Mouse (Mus musculus): Measurements from ENCODE around the gene Gm10718. TPM values are rescaled to one million over a fixed set of nuclear protein-coding genes. Genes with fewer than 3 reads are reported as not detected.
"Not testable (repeated sequence)": the region's sequence is repeated elsewhere in the genome, so short reads cannot be mapped to it uniquely, and the experiment has no call there.

The Gm10718 gene
- polyA plus RNA-seq, 1 experiment from 2014 or later = 0.43 TPM

DNA sequence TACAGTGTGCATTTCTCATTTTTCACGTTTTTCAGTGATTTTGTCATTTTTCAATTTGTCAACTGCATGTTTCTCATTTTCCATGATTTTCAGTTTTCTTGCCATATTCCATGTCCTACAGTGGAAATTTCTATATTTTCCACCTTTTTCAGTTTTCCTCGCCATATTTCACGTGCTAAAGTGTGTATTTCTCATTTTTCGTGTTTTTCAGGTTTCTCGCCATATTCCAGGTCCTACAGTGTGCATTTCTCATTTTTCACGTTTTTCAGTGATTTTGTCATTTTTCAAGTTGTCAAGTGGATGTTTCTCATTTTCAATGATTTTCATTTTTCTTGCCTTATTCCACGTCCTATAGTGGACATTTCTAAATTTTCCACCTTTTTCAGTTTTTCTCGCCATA, 13.2 kb downstream of the Gm10718 start, which contains the start of gene Gm10715:
Gm10715 (plus strand) TSS at position 301 of the 400 bp plus-strand sequence.
- 68% methylated on average over 6 of the region's 8 CpGs for WGBS
- not testable (repeated sequence) for H3K4me3 ChIP-seq (ENCODE audit: low read depth, low read length); H3K9me3 ChIP-seq (ENCODE audit: control insufficient read depth); H3K27ac ChIP-seq (ENCODE audit: low read depth, low read length); H3K9ac ChIP-seq (ENCODE audit: low read depth, low read length); H3K4me1 ChIP-seq (replicated peaks; ENCODE audit: control insufficient read depth, insufficient read depth, low read length); H3K36me3 ChIP-seq (ENCODE audit: control insufficient read depth, insufficient read depth); ATAC-seq; H3K4me2 ChIP-seq (replicated peaks; ENCODE audit: low read depth); H3K27me3 ChIP-seq (replicated peaks; ENCODE audit: control insufficient read depth, insufficient read depth, low read length)

DNA sequence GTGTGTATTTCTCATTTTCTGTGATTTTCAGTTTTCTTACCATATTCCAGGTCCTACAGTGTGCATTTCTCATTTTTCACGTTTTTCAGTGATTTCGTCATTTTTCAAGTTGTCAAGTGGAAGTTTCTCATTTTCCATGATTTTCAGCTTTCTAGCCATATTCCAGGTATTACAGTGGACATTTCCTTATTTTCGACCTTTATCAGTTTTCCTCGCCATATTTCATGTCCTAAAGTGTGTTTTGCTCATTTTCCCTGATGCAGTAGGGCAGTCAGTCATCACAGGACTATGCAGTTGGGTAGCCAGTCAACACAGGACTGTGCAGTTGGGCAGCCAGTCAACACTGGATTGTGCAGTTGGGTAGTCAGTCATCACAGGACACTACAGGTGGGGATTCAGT, 14.8 kb downstream of the Gm10718 start:
- H3K4me3 ChIP-seq (ENCODE audit: low read depth, low read length); H3K9ac ChIP-seq (ENCODE audit: low read depth, low read length); H3K27me3 ChIP-seq (replicated peaks; ENCODE audit: control insufficient read depth, insufficient read depth, low read length); H3K36me3 ChIP-seq (ENCODE audit: control insufficient read depth, insufficient read depth); H3K4me1 ChIP-seq (replicated peaks; ENCODE audit: control insufficient read depth, insufficient read depth, low read length); ATAC-seq; H3K27ac ChIP-seq (ENCODE audit: low read depth, low read length); H3K9me3 ChIP-seq (ENCODE audit: control insufficient read depth); H3K4me2 ChIP-seq (replicated peaks; ENCODE audit: low read depth): not testable (repeated sequence)
- WGBS = 62% methylated on average over 4 of the region's 4 CpGs

Small RNAs within 50 kb of the gene (microRNA-seq; reads per million reads assigned to microRNA genes)
- not detected for gene Mir101c

Other genes starting within 250 kb of the Gm10718 start
- not detected in 2 replicates for gene Gm10722, start 22.6 kb upstream of the Gm10718 start, polyA plus RNA-seq (2015; fragmentation: Nextera tagmentation; extraction: Ambion mirVana)
- gene Gm11168, start 20.2 kb upstream of the Gm10718 start, polyA plus RNA-seq (2015; fragmentation: Nextera tagmentation; extraction: Ambion mirVana) = not detected in 2 replicates
- gene Gm10721, start 10.4 kb upstream of the Gm10718 start, polyA plus RNA-seq (2015; fragmentation: Nextera tagmentation; extraction: Ambion mirVana) = not detected in 2 replicates
- not detected in 2 replicates for gene Gm10720, start 7.9 kb upstream of the Gm10718 start, polyA plus RNA-seq (2015; fragmentation: Nextera tagmentation; extraction: Ambion mirVana)
- gene Gm10719, start 6.1 kb upstream of the Gm10718 start, polyA plus RNA-seq (2015; fragmentation: Nextera tagmentation; extraction: Ambion mirVana) = 0.50 TPM in 1 of 2 replicates, not detected in the other
- 0.25 and 0.29 TPM in 2 replicates for gene Gm10717, start 1.9 kb downstream of the Gm10718 start, polyA plus RNA-seq (2015; fragmentation: Nextera tagmentation; extraction: Ambion mirVana)
- not detected in 2 replicates for gene Gm17535, start 11.1 kb downstream of the Gm10718 start, polyA plus RNA-seq (2015; fragmentation: Nextera tagmentation; extraction: Ambion mirVana)
- not detected in 2 replicates for gene Gm10715, start 13.3 kb downstream of the Gm10718 start, polyA plus RNA-seq (2015; fragmentation: Nextera tagmentation; extraction: Ambion mirVana)

All from intestine, postnatal 0 days (tissue).